Mouse (Mus musculus): Measurements from ENCODE around the gene Schip1.

The Schip1 gene

GRCm38 (mm10) chr3:68674721-68675120 is 610.1 kb downstream of the Schip1 start:
- no peak for DNase-seq (ENCODE audit: low spot score)

GRCm38 (mm10) chr3:68675216-68675835 is 610.7 kb downstream of the Schip1 start:
- DNase-seq (ENCODE audit: low spot score), result peak; percentile 57

All from retina, embryonic 14.5 days (tissue).